Mouse (Mus musculus): ENCODE measurements around the gene Zan. TPM values are rescaled to one million over a fixed set of nuclear protein-coding genes. Genes with fewer than 3 reads are reported as not detected.
A peak's percentile ranks its signal among the peaks of the same experiment; 100 is the strongest.

The Zan gene
- polyA plus RNA-seq, 1 experiment from 2014 or later: 0.11 TPM

GRCm38 (mm10) chr5:137510014-137510501, 33.2 kb upstream of the Zan start:
- Histone ChIP-seq H3K9me3 (ENCODE audit: control insufficient read depth, low read length) (no peaks in the 10 kb centered on the region), H3K36me3 (ENCODE audit: control insufficient read depth, insufficient read depth, low read length) (no peaks in the 10 kb centered on the region), H3K4me3 (ENCODE audit: low read depth, low read length) (peak overlapping the region; percentile 100), H3K27ac (ENCODE audit: low read depth, low read length) (peak overlapping the region; percentile 83), H3K4me2 (ENCODE audit: low read depth, low read length, severe bottlenecking) (peak overlapping the region; percentile 43), H3K27me3 (ENCODE audit: control insufficient read depth, insufficient read depth, low read length) (no peaks in the 10 kb centered on the region), H3K9ac (ENCODE audit: low read length) (peak overlapping the region; percentile 98), H3K4me1 (replicated peaks; ENCODE audit: control insufficient read depth, insufficient read depth, low read length) (peaks cover 4% of the 10 kb centered on the region; the same call in 1 of the 2 replicates)
- ATAC-seq (replicated peaks; ENCODE audit: low FRiP score): peak; percentile 87
- DNase-seq (ENCODE audit: low spot score): peak; percentile 91
- 2% methylated on average over 45 of the region's 52 CpGs for WGBS

DNA sequence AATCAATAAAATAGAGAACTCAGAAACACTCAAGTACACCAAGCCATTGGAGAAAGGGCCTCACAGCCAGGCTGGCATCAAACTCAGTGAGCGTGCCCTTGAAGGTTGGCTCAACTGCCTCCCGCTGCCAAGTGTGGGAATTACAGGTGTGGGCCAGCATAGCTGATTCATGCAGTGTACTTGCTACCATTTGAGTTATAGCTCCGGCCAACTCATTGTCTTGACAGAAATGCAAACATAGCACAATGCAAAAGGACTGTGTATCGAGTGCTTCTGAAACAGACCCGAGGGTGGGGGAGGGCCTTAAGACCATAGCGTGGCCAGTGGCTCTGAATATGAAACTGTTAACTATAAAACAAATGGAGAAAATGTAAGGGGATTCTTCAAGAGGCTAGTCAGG, 27.2 kb upstream of the Zan start:
- Histone ChIP-seq H3K9me3 (ENCODE audit: control insufficient read depth, low read length) (no peaks in the 10 kb centered on the region), H3K36me3 (ENCODE audit: control insufficient read depth, insufficient read depth, low read length) (no peaks in the 10 kb centered on the region), H3K4me1 (replicated peaks; ENCODE audit: control insufficient read depth, insufficient read depth, low read length) (peaks cover 6% of the 10 kb centered on the region; the same call in 1 of the 2 replicates), H3K9ac (ENCODE audit: low read length) (no peak overlapping the region), H3K4me3 (ENCODE audit: low read depth, low read length) (no peak overlapping the region), H3K4me2 (ENCODE audit: low read depth, low read length, severe bottlenecking) (no peak overlapping the region), H3K27me3 (ENCODE audit: control insufficient read depth, insufficient read depth, low read length) (no peaks in the 10 kb centered on the region), H3K27ac (ENCODE audit: low read depth, low read length) (no peak overlapping the region)
- WGBS: 84% methylated on average over 6 of the region's 6 CpGs
- DNase-seq (ENCODE audit: low spot score) (peak; percentile 59), ATAC-seq (replicated peaks; ENCODE audit: low FRiP score) (no peak)

GRCm38 (mm10) chr5:137502667-137503110, 25.8 kb upstream of the Zan start:
- Histone ChIP-seq H3K4me2 (ENCODE audit: low read depth, low read length, severe bottlenecking) (peak overlapping the region; percentile 65), H3K9me3 (ENCODE audit: control insufficient read depth, low read length) (no peaks in the 10 kb centered on the region), H3K9ac (ENCODE audit: low read length) (peak overlapping the region; percentile 66), H3K27ac (ENCODE audit: low read depth, low read length) (peak overlapping the region; percentile 91), H3K4me1 (replicated peaks; ENCODE audit: control insufficient read depth, insufficient read depth, low read length) (peaks cover 6% of the 10 kb centered on the region; the same call in 1 of the 2 replicates), H3K36me3 (ENCODE audit: control insufficient read depth, insufficient read depth, low read length) (no peaks in the 10 kb centered on the region), H3K27me3 (ENCODE audit: control insufficient read depth, insufficient read depth, low read length) (no peaks in the 10 kb centered on the region), H3K4me3 (ENCODE audit: low read depth, low read length) (peak overlapping the region; percentile 64)
- WGBS: under 1% methylated on average over 29 of the region's 30 CpGs
- peak; percentile 87 for ATAC-seq (replicated peaks; ENCODE audit: low FRiP score)
- DNase-seq (ENCODE audit: low spot score): peak; percentile 93

DNA sequence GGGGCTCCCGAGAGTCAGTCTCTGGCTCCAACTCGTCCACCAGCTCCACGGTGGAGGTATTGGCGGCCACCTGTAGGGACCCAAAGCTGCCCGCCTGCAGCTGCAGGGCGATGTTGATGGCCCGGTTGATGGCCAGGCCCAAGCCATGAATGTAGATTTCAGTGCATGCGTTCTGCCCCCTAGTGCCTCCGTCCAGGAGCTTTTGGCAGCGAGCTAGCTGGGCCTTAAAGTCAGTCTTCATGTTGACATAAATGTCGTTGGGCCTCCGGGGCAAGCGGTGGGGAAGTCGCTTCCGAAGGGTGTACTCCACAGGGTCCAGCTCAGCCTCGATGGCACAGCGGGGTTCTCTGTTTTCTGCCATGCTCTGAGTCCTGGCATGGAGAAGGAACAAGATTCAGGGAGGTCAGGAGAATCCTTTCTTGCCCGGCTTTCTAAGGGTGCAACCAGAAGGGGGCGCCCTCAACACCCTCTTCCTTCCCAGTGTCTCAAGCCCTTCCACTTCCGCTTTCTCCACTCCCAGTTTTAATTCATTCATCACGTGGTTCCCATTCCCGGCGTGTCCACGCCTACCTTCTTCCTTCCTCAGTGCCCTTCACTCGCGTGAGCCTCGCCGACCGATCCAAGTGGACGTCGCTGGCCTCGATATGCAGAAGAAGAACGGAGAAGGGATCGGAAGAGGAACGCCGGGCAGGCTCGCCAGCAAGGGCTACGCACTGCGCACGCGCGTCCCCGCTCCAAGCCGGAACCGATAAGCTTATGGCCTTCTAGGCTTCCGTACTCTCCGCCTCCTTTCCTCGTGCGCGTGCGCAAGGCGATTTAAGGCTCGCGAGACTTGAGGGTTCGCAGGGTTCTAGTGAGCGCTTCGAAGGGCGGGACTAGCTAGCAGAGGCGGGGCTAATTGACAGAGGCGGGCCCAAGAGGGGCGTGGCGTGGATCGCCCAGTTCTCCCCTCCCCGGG, 25.1 kb upstream of the Zan start, which contains the start of gene Pop7:
Gene Pop7 (minus strand): TSS at position 810 of the 958 bp plus-strand sequence.
- H3K4me1 ChIP-seq (replicated peaks; ENCODE audit: control insufficient read depth, insufficient read depth, low read length): peaks cover 6% of the 10 kb centered on the region; the same call in 1 of the 2 replicates
- WGBS: 3% methylated on average over 64 of the region's 64 CpGs
- peak within 1 kb of the TSS; percentile 82 for H3K9ac ChIP-seq (ENCODE audit: low read length)
- no peaks in the 10 kb centered on the region for H3K36me3 ChIP-seq (ENCODE audit: control insufficient read depth, insufficient read depth, low read length)
- peak within 1 kb of the TSS; percentile 83 for H3K4me2 ChIP-seq (ENCODE audit: low read depth, low read length, severe bottlenecking)
- no peaks in the 10 kb centered on the region for H3K9me3 ChIP-seq (ENCODE audit: control insufficient read depth, low read length)
- peak; percentile 95 for ATAC-seq (replicated peaks; ENCODE audit: low FRiP score)
- H3K27me3 ChIP-seq (ENCODE audit: control insufficient read depth, insufficient read depth, low read length): no peaks in the 10 kb centered on the region
- H3K27ac ChIP-seq (ENCODE audit: low read depth, low read length): peak within 1 kb of the TSS; percentile 91
- peak within 1 kb of the TSS; percentile 64 for H3K4me3 ChIP-seq (ENCODE audit: low read depth, low read length)
- peak; percentile 99 for DNase-seq (ENCODE audit: low spot score)

DNA sequence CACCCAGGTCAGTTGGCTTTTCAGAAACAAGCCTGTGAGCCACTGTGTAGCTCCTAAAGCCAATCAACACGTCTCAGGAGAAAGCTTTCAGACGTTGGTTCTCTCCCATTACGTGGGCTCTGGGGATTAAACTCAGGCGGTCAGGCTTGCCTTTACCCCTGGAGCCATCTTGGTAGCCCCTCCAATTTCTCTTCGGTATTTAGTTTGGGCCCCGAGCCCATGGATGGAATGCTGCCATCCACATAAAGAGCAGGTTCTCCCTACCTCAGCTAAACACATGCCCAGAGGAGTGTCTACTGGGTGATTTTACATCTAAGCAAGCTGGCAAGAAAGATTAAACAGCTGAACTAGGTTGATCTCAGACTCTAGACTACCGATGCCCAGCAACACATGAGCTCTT, 23.3 kb upstream of the Zan start:
- ATAC-seq (replicated peaks; ENCODE audit: low FRiP score): no peak

GRCm38 (mm10) chr5:137493831-137494230, 17.0 kb upstream of the Zan start:
- Histone ChIP-seq H3K4me1 (replicated peaks; ENCODE audit: control insufficient read depth, insufficient read depth, low read length) (no peaks in the 10 kb centered on the region), H3K4me2 (ENCODE audit: low read depth, low read length, severe bottlenecking) (no peak overlapping the region), H3K27me3 (ENCODE audit: control insufficient read depth, insufficient read depth, low read length) (no peaks in the 10 kb centered on the region), H3K36me3 (ENCODE audit: control insufficient read depth, insufficient read depth, low read length) (no peaks in the 10 kb centered on the region), H3K9me3 (ENCODE audit: control insufficient read depth, low read length) (no peaks in the 10 kb centered on the region), H3K9ac (ENCODE audit: low read length) (no peak overlapping the region), H3K4me3 (ENCODE audit: low read depth, low read length) (no peak overlapping the region), H3K27ac (ENCODE audit: low read depth, low read length) (no peak overlapping the region)
- ATAC-seq (replicated peaks; ENCODE audit: low FRiP score) (no peak), DNase-seq (ENCODE audit: low spot score) (no peak)
- 83% methylated on average over 13 of the region's 13 CpGs for WGBS

More for the DNA sequence above, 23.3 kb upstream of the Zan start:
- Histone ChIP-seq H3K4me2 (ENCODE audit: low read depth, low read length, severe bottlenecking) (no peak overlapping the region), H3K9me3 (ENCODE audit: control insufficient read depth, low read length) (no peaks in the 10 kb centered on the region), H3K36me3 (ENCODE audit: control insufficient read depth, insufficient read depth, low read length) (no peaks in the 10 kb centered on the region), H3K4me3 (ENCODE audit: low read depth, low read length) (no peak overlapping the region), H3K27ac (ENCODE audit: low read depth, low read length) (no peak overlapping the region), H3K27me3 (ENCODE audit: control insufficient read depth, insufficient read depth, low read length) (no peaks in the 10 kb centered on the region), H3K9ac (ENCODE audit: low read length) (no peak overlapping the region), H3K4me1 (replicated peaks; ENCODE audit: control insufficient read depth, insufficient read depth, low read length) (peaks cover 6% of the 10 kb centered on the region; the same call in 1 of the 2 replicates)
- 84% methylated on average over 7 of the region's 7 CpGs for WGBS
- DNase-seq (ENCODE audit: low spot score): no peak

DNA sequence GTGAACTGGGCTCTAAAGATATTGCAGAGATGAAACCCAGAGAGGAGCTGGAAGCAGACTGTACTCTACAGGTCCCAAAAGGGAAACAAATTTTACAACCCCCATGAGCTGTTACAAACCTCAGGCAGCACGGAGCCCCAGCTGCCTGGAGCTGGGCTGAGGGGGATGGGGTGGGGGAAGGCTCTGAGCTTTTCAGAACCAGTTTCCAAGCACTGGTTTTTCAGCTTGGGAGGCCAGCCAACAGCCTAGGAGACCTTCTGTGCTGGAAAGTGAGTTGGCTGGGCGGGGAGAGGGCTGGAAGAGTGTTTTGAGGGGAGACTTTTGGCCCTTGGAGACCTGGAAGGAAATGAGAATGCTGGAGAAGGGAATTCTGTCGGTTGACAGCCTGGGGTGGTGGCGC, 14.7 kb upstream of the Zan start:
- WGBS: 67% methylated on average over 4 of the region's 4 CpGs
- DNase-seq (ENCODE audit: low spot score): no peak

DNA sequence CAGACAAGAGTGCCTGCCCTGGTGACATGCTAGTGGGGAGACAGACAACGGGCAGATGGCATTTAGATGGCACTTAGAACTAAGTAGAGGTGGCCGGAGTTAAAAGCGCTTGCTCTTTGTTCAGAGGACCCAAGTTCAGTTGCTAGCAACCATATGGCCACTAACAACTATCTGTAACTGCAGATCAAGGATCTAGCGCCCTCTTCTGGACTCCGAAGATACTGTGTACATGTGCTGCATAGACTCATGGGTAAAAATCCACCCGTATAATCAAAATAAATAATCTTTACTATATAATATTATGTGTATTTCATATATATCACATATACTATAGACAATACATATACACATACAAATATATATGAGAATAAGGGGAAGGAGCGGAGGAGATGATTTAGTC, 10.8 kb upstream of the Zan start:
- Histone ChIP-seq H3K36me3 (ENCODE audit: control insufficient read depth, insufficient read depth, low read length) (no peaks in the 10 kb centered on the region), H3K27ac (ENCODE audit: low read depth, low read length) (no peak overlapping the region), H3K27me3 (ENCODE audit: control insufficient read depth, insufficient read depth, low read length) (no peaks in the 10 kb centered on the region), H3K9ac (ENCODE audit: low read length) (no peak overlapping the region), H3K4me3 (ENCODE audit: low read depth, low read length) (no peak overlapping the region), H3K4me1 (replicated peaks; ENCODE audit: control insufficient read depth, insufficient read depth, low read length) (peaks cover 7% of the 10 kb centered on the region; the same call in 1 of the 2 replicates), H3K4me2 (ENCODE audit: low read depth, low read length, severe bottlenecking) (no peak overlapping the region), H3K9me3 (ENCODE audit: control insufficient read depth, low read length) (no peaks in the 10 kb centered on the region)
- WGBS: 87% methylated on average over 7 of the region's 7 CpGs
- ATAC-seq (replicated peaks; ENCODE audit: low FRiP score): no peak
- no peak for DNase-seq (ENCODE audit: low spot score)

More for the DNA sequence above, 14.7 kb upstream of the Zan start:
- Histone ChIP-seq H3K27me3 (ENCODE audit: control insufficient read depth, insufficient read depth, low read length) (no peaks in the 10 kb centered on the region), H3K9ac (ENCODE audit: low read length) (no peak overlapping the region), H3K27ac (ENCODE audit: low read depth, low read length) (no peak overlapping the region), H3K4me3 (ENCODE audit: low read depth, low read length) (no peak overlapping the region), H3K36me3 (ENCODE audit: control insufficient read depth, insufficient read depth, low read length) (no peaks in the 10 kb centered on the region), H3K9me3 (ENCODE audit: control insufficient read depth, low read length) (no peaks in the 10 kb centered on the region), H3K4me1 (replicated peaks; ENCODE audit: control insufficient read depth, insufficient read depth, low read length) (no peaks in the 10 kb centered on the region), H3K4me2 (ENCODE audit: low read depth, low read length, severe bottlenecking) (no peak overlapping the region)
- ATAC-seq (replicated peaks; ENCODE audit: low FRiP score): no peak

Measured in forebrain, embryonic 11.5 days (tissue).